Mouse (Mus musculus): ENCODE measurements around the gene Tut1. TPM values are rescaled to one million over a fixed set of nuclear protein-coding genes. Genes with fewer than 3 reads are reported as not detected.
"Not testable (repeated sequence)": the region's sequence is repeated elsewhere in the genome, so short reads cannot be mapped to it uniquely, and the experiment has no call there.

Gene Tut1
- polyA plus RNA-seq, 1 experiment from 2014 or later, result 28.4 TPM

DNA sequence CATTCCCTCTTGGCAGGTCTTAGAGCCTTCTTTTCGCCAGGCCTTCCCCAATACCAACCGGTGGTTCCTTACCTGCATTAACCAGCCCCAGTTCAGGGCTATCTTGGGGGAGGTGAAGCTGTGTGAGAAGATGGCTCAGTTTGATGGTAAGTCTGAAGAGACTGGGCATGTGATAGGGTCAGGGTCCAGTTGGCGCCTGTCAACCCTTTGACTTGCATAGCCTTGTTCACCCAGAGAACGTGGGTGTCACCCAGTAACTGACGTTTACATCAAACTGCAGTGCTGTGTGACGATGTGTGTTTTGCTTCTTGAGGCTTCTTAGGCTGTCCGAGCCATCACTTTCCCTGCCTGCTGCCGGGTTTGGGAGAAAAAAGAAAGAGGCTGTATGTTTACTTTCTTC lies 18.8 kb downstream of the Tut1 start:
- peak; percentile 51 for DNase-seq (ENCODE audit: low spot score, missing footprints)
- WGBS, result 89% methylated on average over 8 of the region's 8 CpGs
- H3K4me3 ChIP-seq (ENCODE audit: low read depth, low read length); ATAC-seq (ENCODE audit: low FRiP score); H3K4me1 ChIP-seq (ENCODE audit: control insufficient read depth, insufficient read depth, low read length); H3K27ac ChIP-seq (ENCODE audit: low read depth, low read length); H3K27me3 ChIP-seq (ENCODE audit: control insufficient read depth, insufficient read depth, low read length); H3K4me2 ChIP-seq; H3K9me3 ChIP-seq (ENCODE audit: control insufficient read depth, low read length); H3K9ac ChIP-seq (ENCODE audit: low read length): not testable (repeated sequence)
- H3K36me3 ChIP-seq (ENCODE audit: control insufficient read depth, insufficient read depth, low read length), result peaks cover 34% of the 10 kb centered on the region

DNA sequence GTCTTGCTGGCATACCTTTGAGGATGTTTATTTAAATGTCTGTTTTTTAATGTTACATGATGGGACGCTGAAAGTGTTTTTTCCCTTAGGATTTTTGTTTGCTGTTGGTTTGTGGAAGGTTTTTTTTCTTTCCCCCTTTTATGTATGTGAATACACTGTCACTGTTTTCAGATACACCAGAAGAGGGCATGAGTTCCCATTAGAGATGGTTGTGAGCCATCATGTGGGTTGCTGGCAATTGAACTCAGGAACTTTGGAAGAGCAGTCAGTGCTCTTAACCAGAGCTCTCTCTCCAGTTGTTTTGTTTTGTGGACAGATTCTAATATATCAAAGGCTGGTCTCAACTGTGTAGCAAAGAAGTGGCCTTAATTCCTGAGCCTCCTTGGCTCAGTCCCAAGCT lies 21.0 kb downstream of the Tut1 start:
- H3K4me3 ChIP-seq (ENCODE audit: low read depth, low read length), result no peak overlapping the region
- ATAC-seq (ENCODE audit: low FRiP score) (no peak), DNase-seq (ENCODE audit: low spot score, missing footprints) (no peak)
- WGBS, result 93% methylated on average over 1 of the region's 1 CpGs
- no peak overlapping the region for H3K27ac ChIP-seq (ENCODE audit: low read depth, low read length)
- H3K4me1 ChIP-seq (ENCODE audit: control insufficient read depth, insufficient read depth, low read length), result no peaks in the 10 kb centered on the region
- H3K36me3 ChIP-seq (ENCODE audit: control insufficient read depth, insufficient read depth, low read length), result peaks cover 45% of the 10 kb centered on the region
- H3K9ac ChIP-seq (ENCODE audit: low read length), result no peak overlapping the region
- H3K9me3 ChIP-seq (ENCODE audit: control insufficient read depth, low read length), result no peaks in the 10 kb centered on the region
- no peak overlapping the region for H3K4me2 ChIP-seq
- no peaks in the 10 kb centered on the region for H3K27me3 ChIP-seq (ENCODE audit: control insufficient read depth, insufficient read depth, low read length)

DNA sequence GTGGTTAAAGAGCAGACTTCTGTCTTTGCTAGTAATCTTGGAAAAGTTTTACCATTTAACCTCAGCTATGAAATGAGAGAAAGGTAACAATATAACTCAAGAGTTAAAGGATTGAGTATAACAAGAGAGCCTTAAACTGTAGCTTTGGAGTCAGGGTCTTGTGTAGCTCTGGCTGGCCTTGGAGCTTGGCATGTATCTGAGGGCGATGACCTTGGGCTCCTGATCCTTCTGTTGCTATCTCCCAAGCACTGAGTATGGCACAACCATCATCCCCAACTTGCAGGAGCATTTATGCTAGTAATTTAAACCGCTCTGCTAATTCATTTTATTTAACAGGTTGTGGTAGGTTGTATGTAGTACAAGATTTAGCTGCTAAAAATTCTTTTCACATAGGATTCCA lies 21.8 kb downstream of the Tut1 start:
- H3K9ac ChIP-seq (ENCODE audit: low read length), result no peak overlapping the region
- 95% methylated on average over 2 of the region's 2 CpGs for WGBS
- DNase-seq (ENCODE audit: low spot score, missing footprints), result no peak
- H3K4me2 ChIP-seq, result no peak overlapping the region
- H3K9me3 ChIP-seq (ENCODE audit: control insufficient read depth, low read length), result no peaks in the 10 kb centered on the region
- H3K36me3 ChIP-seq (ENCODE audit: control insufficient read depth, insufficient read depth, low read length), result peaks cover 39% of the 10 kb centered on the region
- H3K4me1 ChIP-seq (ENCODE audit: control insufficient read depth, insufficient read depth, low read length), result no peaks in the 10 kb centered on the region
- no peaks in the 10 kb centered on the region for H3K27me3 ChIP-seq (ENCODE audit: control insufficient read depth, insufficient read depth, low read length)
- H3K27ac ChIP-seq (ENCODE audit: low read depth, low read length), result no peak overlapping the region
- no peak overlapping the region for H3K4me3 ChIP-seq (ENCODE audit: low read depth, low read length)
- ATAC-seq (ENCODE audit: low FRiP score), result no peak

DNA sequence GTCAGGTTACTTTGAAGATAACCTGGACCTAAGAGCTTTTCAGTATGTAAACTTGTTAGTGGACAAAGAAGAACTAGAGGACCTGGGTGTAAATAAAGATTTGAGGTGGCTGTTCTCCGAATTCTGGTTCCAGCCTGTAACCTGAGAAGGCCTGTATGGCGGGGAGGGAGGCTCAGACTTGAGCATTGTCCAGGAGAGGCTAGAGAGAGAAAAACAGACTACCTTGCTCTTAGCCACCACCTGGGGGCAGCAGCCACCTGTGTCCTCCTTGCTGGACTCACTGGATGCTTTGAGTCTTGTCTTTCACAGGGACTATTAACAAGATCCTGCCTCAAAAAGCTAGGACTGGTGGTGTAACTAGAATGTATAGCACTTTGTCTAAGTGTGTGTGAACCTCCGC lies 22.9 kb downstream of the Tut1 start:
- DNase-seq (ENCODE audit: low spot score, missing footprints) (no peak), ATAC-seq (ENCODE audit: low FRiP score) (peak; percentile 72)
- Histone ChIP-seq H3K4me1 (ENCODE audit: control insufficient read depth, insufficient read depth, low read length) (no peaks in the 10 kb centered on the region), H3K27me3 (ENCODE audit: control insufficient read depth, insufficient read depth, low read length) (no peaks in the 10 kb centered on the region), H3K36me3 (ENCODE audit: control insufficient read depth, insufficient read depth, low read length) (peaks cover 33% of the 10 kb centered on the region), H3K4me3 (ENCODE audit: low read depth, low read length) (no peak overlapping the region), H3K4me2 (no peak overlapping the region), H3K27ac (ENCODE audit: low read depth, low read length) (no peak overlapping the region), H3K9me3 (ENCODE audit: control insufficient read depth, low read length) (no peaks in the 10 kb centered on the region), H3K9ac (ENCODE audit: low read length) (no peak overlapping the region)
- 63% methylated on average over 3 of the region's 3 CpGs for WGBS

DNA sequence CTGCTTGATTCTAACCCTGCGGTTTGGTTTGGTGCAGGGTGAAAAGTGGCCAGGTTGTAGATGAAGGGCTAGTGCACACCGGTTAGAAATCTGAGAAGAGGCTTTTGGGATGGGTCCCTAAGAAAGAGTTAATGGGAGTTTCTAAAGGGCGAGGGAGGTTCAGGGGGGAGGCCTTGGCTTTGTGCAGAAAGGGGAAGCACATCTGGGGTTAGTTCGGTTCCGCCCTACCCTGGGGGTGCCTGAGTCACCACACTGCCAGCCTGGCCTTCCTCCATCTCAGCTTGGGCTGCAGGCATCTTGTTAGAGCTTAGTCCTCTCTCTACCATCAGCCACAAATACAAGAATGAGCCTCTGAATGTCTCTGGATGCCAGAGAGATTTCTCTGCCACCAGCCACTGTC lies 27.1 kb downstream of the Tut1 start:
- H3K9ac ChIP-seq (ENCODE audit: low read length), result no peak overlapping the region
- peaks cover 16% of the 10 kb centered on the region for H3K36me3 ChIP-seq (ENCODE audit: control insufficient read depth, insufficient read depth, low read length)
- ATAC-seq (ENCODE audit: low FRiP score), result no peak
- no peaks in the 10 kb centered on the region for H3K27me3 ChIP-seq (ENCODE audit: control insufficient read depth, insufficient read depth, low read length)
- H3K27ac ChIP-seq (ENCODE audit: low read depth, low read length), result no peak overlapping the region
- H3K4me2 ChIP-seq, result no peak overlapping the region
- no peak overlapping the region for H3K4me3 ChIP-seq (ENCODE audit: low read depth, low read length)
- no peak for DNase-seq (ENCODE audit: low spot score, missing footprints)
- H3K4me1 ChIP-seq (ENCODE audit: control insufficient read depth, insufficient read depth, low read length), result peaks cover 16% of the 10 kb centered on the region
- H3K9me3 ChIP-seq (ENCODE audit: control insufficient read depth, low read length), result no peaks in the 10 kb centered on the region
- WGBS, result 60% methylated on average over 5 of the region's 5 CpGs

DNA sequence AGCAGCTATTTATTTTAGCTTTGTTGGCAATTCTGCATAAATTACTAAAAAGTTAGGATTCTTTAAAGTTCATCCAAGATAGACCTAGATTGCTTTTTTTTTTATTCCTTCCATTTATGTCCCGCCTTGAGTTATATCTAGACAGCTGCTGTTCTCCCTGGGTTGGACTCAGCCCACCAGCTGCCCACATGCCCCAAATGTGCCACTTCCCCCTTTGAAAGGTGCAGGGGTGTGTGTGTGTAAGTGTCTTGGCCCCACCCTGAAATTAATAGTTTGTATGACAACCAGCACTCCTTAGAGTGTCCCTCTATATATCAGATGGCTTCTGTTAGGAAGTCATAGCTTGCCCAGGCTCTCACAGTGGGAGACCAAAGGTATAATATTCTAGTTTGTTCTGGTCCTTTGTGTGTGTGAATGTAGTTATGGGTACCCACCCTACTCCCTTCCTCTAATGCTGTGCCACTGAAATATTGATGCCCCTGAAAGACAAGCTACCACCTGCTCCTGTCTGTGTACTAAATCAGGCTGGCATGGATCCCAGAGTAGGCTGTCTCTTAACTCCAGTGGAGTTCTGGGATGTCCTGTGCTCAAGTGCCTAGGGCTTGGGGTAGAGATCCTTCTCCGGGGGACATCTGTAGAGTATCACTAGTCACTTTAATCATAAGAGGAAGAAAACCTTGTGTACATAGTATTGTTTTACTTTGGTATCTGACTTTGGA lies 28.0 kb downstream of the Tut1 start:
- DNase-seq (ENCODE audit: low spot score, missing footprints), result no peak
- Histone ChIP-seq H3K4me1 (ENCODE audit: control insufficient read depth, insufficient read depth, low read length) (peaks cover 16% of the 10 kb centered on the region), H3K4me3 (ENCODE audit: low read depth, low read length) (no peak overlapping the region), H3K27ac (ENCODE audit: low read depth, low read length) (no peak overlapping the region), H3K36me3 (ENCODE audit: control insufficient read depth, insufficient read depth, low read length) (peaks cover 16% of the 10 kb centered on the region), H3K9ac (ENCODE audit: low read length) (no peak overlapping the region), H3K27me3 (ENCODE audit: control insufficient read depth, insufficient read depth, low read length) (no peaks in the 10 kb centered on the region), H3K4me2 (no peak overlapping the region), H3K9me3 (ENCODE audit: control insufficient read depth, low read length) (no peaks in the 10 kb centered on the region)
- WGBS, result 90% methylated on average over 2 of the region's 2 CpGs
- no peak for ATAC-seq (ENCODE audit: low FRiP score)

DNA sequence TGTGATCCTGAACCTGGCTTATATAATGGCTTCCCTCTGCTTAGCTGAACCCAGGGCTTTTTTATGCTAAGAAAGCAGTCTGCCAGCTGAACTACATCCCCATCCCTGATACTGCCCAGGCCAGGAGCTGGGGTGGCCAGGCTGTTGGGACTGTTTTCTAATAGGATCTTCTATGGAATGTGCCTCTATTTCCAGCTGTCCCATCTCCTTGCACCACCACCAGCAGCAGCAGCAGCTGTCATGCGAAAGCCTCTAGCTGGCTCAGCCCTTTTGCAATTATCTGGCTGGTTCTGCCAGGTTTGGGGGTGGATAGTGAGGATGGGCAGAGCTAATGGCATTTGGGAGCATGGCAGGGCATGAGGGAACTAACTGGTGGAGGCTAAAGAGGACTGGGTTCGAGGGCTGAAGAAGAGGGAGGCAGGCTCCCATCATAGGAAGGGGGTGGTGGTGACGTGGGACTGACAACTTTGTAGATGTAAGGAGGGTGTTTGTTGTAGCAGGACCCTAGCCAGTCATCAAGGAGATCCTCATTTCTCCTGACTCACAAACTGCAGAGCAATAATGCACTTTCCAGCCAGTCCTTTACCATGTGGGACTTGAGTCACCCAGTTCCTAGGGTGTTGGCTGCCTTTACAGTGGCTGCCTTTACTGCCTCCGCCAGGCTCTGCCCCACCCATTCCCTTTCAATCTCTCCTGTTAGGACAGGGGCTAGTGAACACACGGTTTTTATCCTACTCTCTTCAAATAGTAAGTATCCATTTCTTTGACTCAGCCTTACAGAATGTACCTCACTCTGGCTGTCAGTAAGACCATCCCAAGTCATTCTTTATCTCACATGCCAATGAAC lies 28.9 kb downstream of the Tut1 start:
- no peak overlapping the region for H3K9ac ChIP-seq (ENCODE audit: low read length)
- H3K27ac ChIP-seq (ENCODE audit: low read depth, low read length), result no peak overlapping the region
- peaks cover 15% of the 10 kb centered on the region for H3K36me3 ChIP-seq (ENCODE audit: control insufficient read depth, insufficient read depth, low read length)
- peaks cover 16% of the 10 kb centered on the region for H3K4me1 ChIP-seq (ENCODE audit: control insufficient read depth, insufficient read depth, low read length)
- H3K4me3 ChIP-seq (ENCODE audit: low read depth, low read length), result no peak overlapping the region
- ATAC-seq (ENCODE audit: low FRiP score), result no peak
- no peaks in the 10 kb centered on the region for H3K9me3 ChIP-seq (ENCODE audit: control insufficient read depth, low read length)
- WGBS, result 61% methylated on average over 5 of the region's 5 CpGs
- no peak for DNase-seq (ENCODE audit: low spot score, missing footprints)
- H3K27me3 ChIP-seq (ENCODE audit: control insufficient read depth, insufficient read depth, low read length), result no peaks in the 10 kb centered on the region
- no peak overlapping the region for H3K4me2 ChIP-seq

DNA sequence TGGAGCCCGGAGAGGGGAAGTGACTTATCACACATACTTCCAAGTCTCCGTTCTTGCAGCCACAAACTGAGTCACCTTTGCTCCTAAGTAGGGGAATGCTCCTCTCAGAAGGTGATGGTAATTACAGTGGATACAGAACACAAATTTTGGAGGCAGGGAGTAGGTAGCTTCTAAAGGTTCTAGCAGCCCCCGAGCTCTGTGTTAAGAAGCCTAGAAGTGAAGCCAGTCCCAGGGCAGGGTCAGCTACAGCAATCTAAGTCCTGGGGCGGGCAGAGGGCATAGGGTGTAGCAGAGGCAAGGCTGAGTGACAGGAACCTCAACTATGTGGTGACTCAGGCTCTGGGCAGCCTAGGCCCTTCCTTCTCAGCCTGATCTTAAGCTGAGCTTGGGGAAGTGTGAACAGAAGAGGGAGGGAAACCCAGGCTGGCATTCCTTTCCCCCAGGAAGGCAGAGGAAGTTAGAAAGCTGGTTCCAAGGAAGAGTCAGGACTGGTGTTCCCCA lies 29.6 kb downstream of the Tut1 start:
- 57% methylated on average over 4 of the region's 4 CpGs for WGBS
- no peak for DNase-seq (ENCODE audit: low spot score, missing footprints)
- Histone ChIP-seq H3K36me3 (ENCODE audit: control insufficient read depth, insufficient read depth, low read length) (peaks cover 12% of the 10 kb centered on the region), H3K4me1 (ENCODE audit: control insufficient read depth, insufficient read depth, low read length) (peaks cover 16% of the 10 kb centered on the region), H3K27me3 (ENCODE audit: control insufficient read depth, insufficient read depth, low read length) (peaks cover 6% of the 10 kb centered on the region), H3K4me2 (no peak overlapping the region), H3K4me3 (ENCODE audit: low read depth, low read length) (no peak overlapping the region), H3K9me3 (ENCODE audit: control insufficient read depth, low read length) (no peaks in the 10 kb centered on the region), H3K27ac (ENCODE audit: low read depth, low read length) (no peak overlapping the region), H3K9ac (ENCODE audit: low read length) (no peak overlapping the region)
- no peak for ATAC-seq (ENCODE audit: low FRiP score)

DNA sequence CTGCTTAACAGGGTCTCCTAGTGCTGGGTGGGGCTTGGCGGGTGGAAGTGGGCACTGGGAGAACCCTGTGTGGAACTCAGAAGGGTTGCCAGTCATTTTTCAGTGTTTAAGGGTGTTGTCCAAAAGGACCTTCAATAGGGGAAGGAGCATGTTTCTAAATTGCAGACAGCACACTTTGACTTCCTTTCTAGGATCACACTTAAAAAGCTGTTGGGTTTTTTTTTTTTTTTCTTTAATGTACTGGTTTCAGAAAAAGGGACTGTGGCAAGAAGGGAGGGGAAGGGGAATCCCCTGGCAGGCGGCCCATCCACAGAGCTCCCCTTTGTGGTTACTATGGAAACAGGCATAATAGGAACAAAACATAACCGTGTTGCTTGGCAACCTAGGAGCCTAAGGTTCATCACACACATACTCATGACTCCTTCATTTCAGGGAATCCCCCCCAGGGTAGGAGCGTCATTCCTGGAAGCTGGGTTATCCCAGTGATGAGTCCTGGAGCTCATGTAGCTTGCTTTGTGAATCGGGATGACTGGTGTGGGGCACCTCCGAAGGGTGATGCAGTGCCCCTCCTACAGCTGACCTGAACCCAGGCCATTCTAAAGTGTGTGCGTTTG lies 30.7 kb downstream of the Tut1 start:
- WGBS, result 5% methylated on average over 7 of the region's 7 CpGs
- peak overlapping the region; percentile 22; the same call in 1 of the 2 replicates for H3K4me2 ChIP-seq
- peaks cover 15% of the 10 kb centered on the region for H3K27me3 ChIP-seq (ENCODE audit: control insufficient read depth, insufficient read depth, low read length)
- H3K27ac ChIP-seq (ENCODE audit: low read depth, low read length), result peak overlapping the region; percentile 1; the same call in 1 of the 2 replicates
- peaks cover 2% of the 10 kb centered on the region; the same call in 1 of the 2 replicates for H3K36me3 ChIP-seq (ENCODE audit: control insufficient read depth, insufficient read depth, low read length)
- peak; percentile 88 for ATAC-seq (ENCODE audit: low FRiP score)
- H3K4me3 ChIP-seq (ENCODE audit: low read depth, low read length), result no peak overlapping the region
- no peak overlapping the region for H3K9ac ChIP-seq (ENCODE audit: low read length)
- H3K4me1 ChIP-seq (ENCODE audit: control insufficient read depth, insufficient read depth, low read length), result peaks cover 22% of the 10 kb centered on the region
- H3K9me3 ChIP-seq (ENCODE audit: control insufficient read depth, low read length), result no peaks in the 10 kb centered on the region
- DNase-seq (ENCODE audit: low spot score, missing footprints), result peak; percentile 95
